Mouse (Mus musculus): Measurements from ENCODE around the gene Map6. TPM values are rescaled to one million over a fixed set of nuclear protein-coding genes. Genes with fewer than 3 reads are reported as not detected.

Gene Map6
- polyA plus RNA-seq, 1 experiment from 2014 or later = 155 TPM

GRCm38 (mm10) chr7:99236888-99237660, 30.2 kb upstream of the Map6 start:
- WGBS = 22% methylated on average over 8 of the region's 8 CpGs
- Histone ChIP-seq H3K4me2 (no peak overlapping the region), H3K9me3 (no peaks in the 10 kb centered on the region), H3K36me3 (replicated peaks) (no peaks in the 10 kb centered on the region), H3K4me3 (no peak overlapping the region), H3K27ac (no peak overlapping the region), H3K27me3 (replicated peaks) (peaks cover 7% of the 10 kb centered on the region; the same call in 1 of the 2 replicates), H3K9ac (no peak overlapping the region), H3K4me1 (peaks cover 4% of the 10 kb centered on the region; the same call in 1 of the 2 replicates)
- no peak for ATAC-seq (replicated peaks)

DNA sequence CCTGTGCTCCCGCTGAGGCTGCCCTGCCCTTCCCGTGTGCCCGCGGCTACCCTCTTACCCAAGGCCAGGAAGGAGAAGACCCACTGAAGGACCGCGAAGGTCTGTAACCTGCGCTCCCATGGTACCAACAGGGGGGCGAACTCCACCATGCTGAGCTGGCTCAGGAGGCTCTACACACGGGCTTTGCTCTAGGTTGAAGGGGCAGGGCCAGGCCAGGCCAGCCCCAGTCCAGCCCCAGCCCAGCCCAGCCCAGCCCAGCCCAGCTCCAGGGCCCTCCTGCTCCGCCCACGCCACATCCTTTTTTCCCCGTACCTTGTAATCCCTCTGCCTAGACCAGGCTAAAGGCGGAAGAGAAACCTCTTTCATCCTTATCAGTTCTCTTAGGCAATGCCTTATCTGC, 28.8 kb upstream of the Map6 start, which contains the start of gene Mogat2:
Gene Mogat2 (minus strand): TSS at position 203 of the 400 bp plus-strand sequence.
- Histone ChIP-seq H3K27me3 (replicated peaks) (peaks cover 7% of the 10 kb centered on the region; the same call in 1 of the 2 replicates), H3K4me1 (peaks cover 4% of the 10 kb centered on the region; the same call in 1 of the 2 replicates), H3K27ac (no peak within 1 kb of the TSS), H3K36me3 (replicated peaks) (no peaks in the 10 kb centered on the region), H3K4me2 (peak within 1 kb of the TSS; percentile 19; the same call in 1 of the 2 replicates), H3K9me3 (no peaks in the 10 kb centered on the region), H3K9ac (no peak within 1 kb of the TSS), H3K4me3 (no peak within 1 kb of the TSS)
- no peak for ATAC-seq (replicated peaks)
- WGBS = 8% methylated on average over 13 of the region's 13 CpGs

GRCm38 (mm10) chr7:99242097-99242496, 25.1 kb upstream of the Map6 start:
- Histone ChIP-seq H3K9me3 (no peaks in the 10 kb centered on the region), H3K27me3 (replicated peaks) (peaks cover 7% of the 10 kb centered on the region; the same call in 1 of the 2 replicates), H3K9ac (no peak overlapping the region), H3K36me3 (replicated peaks) (no peaks in the 10 kb centered on the region), H3K4me2 (no peak overlapping the region), H3K4me1 (peaks cover 4% of the 10 kb centered on the region; the same call in 1 of the 2 replicates), H3K4me3 (no peak overlapping the region), H3K27ac (no peak overlapping the region)
- 96% methylated on average over 11 of the region's 11 CpGs for WGBS
- ATAC-seq (replicated peaks) = no peak

- Histone ChIP-seq H3K36me3 (replicated peaks) (no peaks in the 10 kb centered on the region), H3K9me3 (no peaks in the 10 kb centered on the region), H3K27ac (no peak overlapping the region), H3K4me3 (no peak overlapping the region), H3K27me3 (replicated peaks) (peaks cover 9% of the 10 kb centered on the region; the same call in 1 of the 2 replicates), H3K4me1 (peaks cover 10% of the 10 kb centered on the region), H3K9ac (no peak overlapping the region), H3K4me2 (peak overlapping the region; percentile 69; the same call in 1 of the 2 replicates)
- ATAC-seq (replicated peaks) = no peak
- WGBS = 51% methylated on average over 5 of the region's 5 CpGs
Measured at GRCm38 (mm10) chr7:99248157-99248742, 19.0 kb upstream of the Map6 start.

DNA sequence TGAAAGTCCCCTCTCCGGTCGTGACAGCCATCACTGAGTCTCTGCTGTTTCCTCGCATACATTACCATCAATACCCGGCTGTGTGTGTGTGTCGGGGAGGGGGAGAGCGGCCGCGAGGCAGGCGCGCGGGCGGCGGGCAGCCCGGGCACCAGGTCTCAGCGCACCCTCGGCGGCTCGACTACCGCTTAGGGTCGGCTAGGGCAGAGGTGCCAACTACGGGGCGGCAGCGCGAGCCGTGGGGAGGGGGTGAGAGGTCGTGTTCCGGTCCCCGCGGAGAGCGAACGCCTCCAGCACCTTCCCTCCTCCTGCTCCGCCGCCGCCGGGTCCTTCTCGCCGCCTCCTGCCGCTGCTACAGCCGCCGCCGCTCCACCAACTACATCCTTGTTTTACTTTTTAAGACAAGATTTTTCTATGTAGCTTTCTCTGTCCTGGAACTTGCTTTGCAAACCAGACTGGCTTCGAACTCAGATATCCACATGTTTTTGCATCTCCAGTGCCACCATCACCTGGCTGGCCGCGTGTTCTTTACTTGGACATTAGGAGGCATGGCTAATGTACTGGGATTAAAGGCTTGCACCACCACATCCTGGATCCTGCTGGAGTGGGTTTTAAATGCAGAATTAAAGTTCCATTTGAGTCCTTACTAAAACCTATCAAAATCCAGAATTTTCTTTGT, 18.2 kb upstream of the Map6 start:
- H3K9me3 ChIP-seq = no peaks in the 10 kb centered on the region
- no peaks in the 10 kb centered on the region for H3K36me3 ChIP-seq (replicated peaks)
- H3K4me3 ChIP-seq = peak overlapping the region; percentile 42
- H3K9ac ChIP-seq = 0 out of 2 replicates have a peak overlapping the region, but pooled peaks have one; percentile 25
- peak; percentile 76 for ATAC-seq (replicated peaks)
- peaks cover 9% of the 10 kb centered on the region; the same call in 1 of the 2 replicates for H3K27me3 ChIP-seq (replicated peaks)
- 2% methylated on average over 40 of the region's 44 CpGs for WGBS
- H3K4me1 ChIP-seq = peaks cover 10% of the 10 kb centered on the region
- peak overlapping the region; percentile 69 for H3K4me2 ChIP-seq
- H3K27ac ChIP-seq = no peak overlapping the region

DNA sequence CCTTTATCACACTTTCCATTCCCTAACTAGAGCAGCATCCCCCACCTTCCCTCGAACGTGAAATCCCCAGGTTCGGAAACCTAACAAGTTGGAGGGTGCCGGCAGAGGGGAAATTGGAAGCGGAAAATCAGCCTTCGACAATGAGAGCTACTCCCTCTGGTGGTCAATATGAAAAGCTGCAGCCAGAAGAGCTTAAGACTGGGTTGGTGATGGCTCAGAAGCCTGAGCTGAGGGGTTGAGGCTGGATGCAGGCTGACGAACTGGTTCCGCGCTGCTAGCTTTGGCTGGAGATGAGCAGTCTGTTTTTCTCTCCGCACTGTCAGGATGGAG, 17.7 kb upstream of the Map6 start:
- Histone ChIP-seq H3K9ac (no peak overlapping the region), H3K4me1 (peaks cover 10% of the 10 kb centered on the region), H3K36me3 (replicated peaks) (no peaks in the 10 kb centered on the region), H3K27ac (no peak overlapping the region), H3K27me3 (replicated peaks) (peaks cover 9% of the 10 kb centered on the region; the same call in 1 of the 2 replicates), H3K4me2 (peak overlapping the region; percentile 69), H3K4me3 (peak overlapping the region; percentile 42), H3K9me3 (no peaks in the 10 kb centered on the region)
- 2% methylated on average over 10 of the region's 10 CpGs for WGBS
- peak; percentile 75 for ATAC-seq (replicated peaks)

DNA sequence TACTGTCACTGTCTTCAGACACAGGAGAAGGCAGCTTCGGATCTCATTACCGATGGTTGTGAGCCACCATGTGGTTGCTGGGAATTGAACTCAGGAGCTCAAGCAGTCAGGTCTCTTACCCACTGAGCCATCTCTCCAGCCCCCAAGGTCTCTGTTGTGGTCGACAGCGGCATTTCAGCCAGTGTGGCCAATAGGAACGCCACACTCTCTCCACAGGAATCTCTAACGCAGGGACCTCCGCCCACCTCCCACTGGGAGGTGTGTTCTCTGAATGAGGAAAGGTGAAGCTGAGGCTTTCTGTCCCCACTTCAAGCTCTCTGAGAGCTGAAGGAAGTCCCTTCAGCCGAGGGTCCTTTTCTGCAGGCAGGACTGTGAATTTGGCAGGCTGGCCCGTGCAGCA, 16.9 kb upstream of the Map6 start:
- 24% methylated on average over 9 of the region's 9 CpGs for WGBS
- no peak overlapping the region for H3K4me2 ChIP-seq
- H3K27me3 ChIP-seq (replicated peaks) = peaks cover 9% of the 10 kb centered on the region; the same call in 1 of the 2 replicates
- H3K4me3 ChIP-seq = no peak overlapping the region
- no peak overlapping the region for H3K9ac ChIP-seq
- 0 out of 2 replicates have a peak, but pooled peaks have one; percentile 7 for ATAC-seq (replicated peaks)
- no peaks in the 10 kb centered on the region for H3K36me3 ChIP-seq (replicated peaks)
- no peaks in the 10 kb centered on the region for H3K9me3 ChIP-seq
- H3K27ac ChIP-seq = no peak overlapping the region
- peaks cover 10% of the 10 kb centered on the region for H3K4me1 ChIP-seq

- Histone ChIP-seq H3K4me2 (no peak overlapping the region), H3K4me3 (no peak overlapping the region), H3K27me3 (replicated peaks) (no peaks in the 10 kb centered on the region), H3K9ac (no peak overlapping the region), H3K27ac (no peak overlapping the region), H3K4me1 (no peaks in the 10 kb centered on the region), H3K9me3 (no peaks in the 10 kb centered on the region), H3K36me3 (replicated peaks) (no peaks in the 10 kb centered on the region)
- ATAC-seq (replicated peaks) = no peak
- WGBS = 88% methylated on average over 7 of the region's 7 CpGs
Measured at GRCm38 (mm10) chr7:99255006-99255405, 12.2 kb upstream of the Map6 start.

- H3K27ac ChIP-seq = no peak overlapping the region
- H3K27me3 ChIP-seq (replicated peaks) = no peaks in the 10 kb centered on the region
- no peak overlapping the region for H3K9ac ChIP-seq
- no peak for ATAC-seq (replicated peaks)
- no peak overlapping the region for H3K4me3 ChIP-seq
- no peaks in the 10 kb centered on the region for H3K9me3 ChIP-seq
- WGBS = 39% methylated on average over 3 of the region's 3 CpGs
- H3K4me1 ChIP-seq = peaks cover 6% of the 10 kb centered on the region
- H3K4me2 ChIP-seq = no peak overlapping the region
- H3K36me3 ChIP-seq (replicated peaks) = no peaks in the 10 kb centered on the region
Measured at GRCm38 (mm10) chr7:99261900-99262299, 5.3 kb upstream of the Map6 start.

- Histone ChIP-seq H3K27me3 (replicated peaks) (no peaks in the 10 kb centered on the region), H3K9me3 (no peaks in the 10 kb centered on the region), H3K4me2 (no peak overlapping the region), H3K27ac (no peak overlapping the region), H3K4me3 (no peak overlapping the region), H3K9ac (no peak overlapping the region), H3K4me1 (peaks cover 9% of the 10 kb centered on the region), H3K36me3 (replicated peaks) (no peaks in the 10 kb centered on the region)
- ATAC-seq (replicated peaks) = no peak
- 72% methylated on average over 4 of the region's 4 CpGs for WGBS
Measured at GRCm38 (mm10) chr7:99263509-99263908, 3.7 kb upstream of the Map6 start.

GRCm38 (mm10) chr7:99264597-99264996, 2.6 kb upstream of the Map6 start:
- Histone ChIP-seq H3K27ac (no peak overlapping the region), H3K9me3 (no peaks in the 10 kb centered on the region), H3K9ac (no peak overlapping the region), H3K4me1 (peaks cover 16% of the 10 kb centered on the region), H3K4me2 (no peak overlapping the region), H3K36me3 (replicated peaks) (no peaks in the 10 kb centered on the region), H3K27me3 (replicated peaks) (no peaks in the 10 kb centered on the region), H3K4me3 (no peak overlapping the region)
- no peak for ATAC-seq (replicated peaks)

GRCm38 (mm10) chr7:99267897-99268505, 754 bp downstream of the Map6 start:
- H3K36me3 ChIP-seq (replicated peaks) = no peaks in the 10 kb centered on the region
- H3K4me1 ChIP-seq = peaks cover 46% of the 10 kb centered on the region
- H3K4me2 ChIP-seq = peak overlapping the region; percentile 90
- H3K4me3 ChIP-seq = peak overlapping the region; percentile 67
- ATAC-seq (replicated peaks) = peak; percentile 88
- H3K9me3 ChIP-seq = no peaks in the 10 kb centered on the region
- H3K27me3 ChIP-seq (replicated peaks) = no peaks in the 10 kb centered on the region
- under 1% methylated on average over 59 of the region's 59 CpGs for WGBS
- peak overlapping the region; percentile 96 for H3K27ac ChIP-seq
- peak overlapping the region; percentile 81 for H3K9ac ChIP-seq

All from midbrain, embryonic 15.5 days (tissue).